Mouse (Mus musculus): ENCODE results near the gene Gtf2a1l. TPM values are rescaled to one million over a fixed set of nuclear protein-coding genes. Genes with fewer than 3 reads are reported as not detected.
A peak's percentile ranks its signal among the peaks of the same experiment; 100 is the strongest.

The Gtf2a1l gene
- polyA plus RNA-seq, 1 experiment from 2014 or later = 0.11 TPM

DNA sequence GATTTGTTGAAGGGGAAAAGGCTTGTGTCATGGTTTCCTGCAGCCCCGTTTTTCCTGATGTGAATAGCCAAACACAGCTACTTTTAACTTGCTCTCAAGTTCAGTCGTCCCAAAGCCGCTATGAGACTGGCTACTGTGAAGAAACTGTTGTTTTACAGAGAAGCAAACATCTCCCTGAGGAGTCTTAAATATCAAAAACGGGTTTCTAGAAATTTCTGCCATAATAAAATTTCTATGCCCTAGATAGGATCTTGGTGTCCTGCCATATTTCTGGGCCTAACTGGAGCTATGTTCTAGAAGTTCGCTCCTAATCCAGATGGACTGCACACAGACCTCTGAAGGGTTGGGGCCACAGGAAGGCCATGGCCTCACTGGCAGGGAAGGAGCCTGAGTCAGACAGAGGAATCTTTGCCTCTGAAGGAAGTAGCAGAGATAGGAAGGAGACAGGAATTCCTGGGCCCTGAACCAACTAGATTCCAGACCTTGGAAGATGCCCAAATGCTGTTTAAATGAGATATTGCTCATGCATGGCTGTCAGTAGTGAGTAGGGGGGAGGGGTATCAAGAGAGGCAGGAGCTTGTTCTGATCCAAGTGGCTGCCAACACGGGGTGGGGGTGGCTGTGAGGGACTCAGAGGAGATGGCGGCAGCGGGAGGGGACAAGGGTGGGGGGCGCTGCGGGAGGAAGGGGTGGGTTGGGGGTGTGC is 39.6 kb upstream of the Gtf2a1l start:
- peak overlapping the region; percentile 97 for H3K27ac ChIP-seq (ENCODE audit: low read length)
- peak overlapping the region; percentile 37 for H3K4me2 ChIP-seq (ENCODE audit: low read depth, low read length)
- peak; percentile 45 for ATAC-seq
- peaks cover 54% of the 10 kb centered on the region for H3K4me1 ChIP-seq (ENCODE audit: control insufficient read depth, insufficient read depth, low read length)
- H3K9me3 ChIP-seq (ENCODE audit: control insufficient read depth, low read length) = no peaks in the 10 kb centered on the region
- H3K36me3 ChIP-seq (ENCODE audit: control insufficient read depth, insufficient read depth, low read length) = no peaks in the 10 kb centered on the region
- 27% methylated on average over 10 of the region's 10 CpGs for WGBS
- peak overlapping the region; percentile 21 for H3K4me3 ChIP-seq (ENCODE audit: low read length)
- no peaks in the 10 kb centered on the region for H3K27me3 ChIP-seq (replicated peaks; ENCODE audit: control insufficient read depth, insufficient read depth, low read length)
- peak overlapping the region; percentile 57; the same call in 1 of the 2 replicates for H3K9ac ChIP-seq (ENCODE audit: low read depth, low read length)

DNA sequence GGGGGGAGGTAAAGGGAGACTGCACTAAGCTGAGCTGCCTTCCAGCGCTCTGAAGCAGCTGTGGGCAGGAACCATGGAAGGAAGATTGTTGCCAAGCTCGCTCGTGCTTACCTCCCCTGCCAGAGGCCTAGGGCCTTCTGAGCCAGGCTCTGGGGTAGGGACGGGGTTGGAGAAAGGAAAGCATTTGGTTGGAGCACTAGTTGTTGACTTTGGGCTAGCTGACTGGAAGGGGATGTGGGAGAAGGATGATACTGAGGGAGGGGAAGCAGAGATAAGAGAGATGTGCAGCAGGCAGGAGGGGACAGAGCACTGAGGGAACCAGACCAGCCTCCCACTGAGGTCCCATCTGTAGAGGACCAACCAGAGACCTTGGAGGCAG is 39.1 kb upstream of the Gtf2a1l start:
- Histone ChIP-seq H3K4me1 (ENCODE audit: control insufficient read depth, insufficient read depth, low read length) (peaks cover 54% of the 10 kb centered on the region), H3K27ac (ENCODE audit: low read length) (peak overlapping the region; percentile 97), H3K9ac (ENCODE audit: low read depth, low read length) (peak overlapping the region; percentile 57), H3K27me3 (replicated peaks; ENCODE audit: control insufficient read depth, insufficient read depth, low read length) (no peaks in the 10 kb centered on the region), H3K4me2 (ENCODE audit: low read depth, low read length) (peak overlapping the region; percentile 37), H3K9me3 (ENCODE audit: control insufficient read depth, low read length) (no peaks in the 10 kb centered on the region), H3K36me3 (ENCODE audit: control insufficient read depth, insufficient read depth, low read length) (no peaks in the 10 kb centered on the region), H3K4me3 (ENCODE audit: low read length) (peak overlapping the region; percentile 21)
- 11% methylated on average over 4 of the region's 4 CpGs for WGBS
- peak; percentile 53 for ATAC-seq

DNA sequence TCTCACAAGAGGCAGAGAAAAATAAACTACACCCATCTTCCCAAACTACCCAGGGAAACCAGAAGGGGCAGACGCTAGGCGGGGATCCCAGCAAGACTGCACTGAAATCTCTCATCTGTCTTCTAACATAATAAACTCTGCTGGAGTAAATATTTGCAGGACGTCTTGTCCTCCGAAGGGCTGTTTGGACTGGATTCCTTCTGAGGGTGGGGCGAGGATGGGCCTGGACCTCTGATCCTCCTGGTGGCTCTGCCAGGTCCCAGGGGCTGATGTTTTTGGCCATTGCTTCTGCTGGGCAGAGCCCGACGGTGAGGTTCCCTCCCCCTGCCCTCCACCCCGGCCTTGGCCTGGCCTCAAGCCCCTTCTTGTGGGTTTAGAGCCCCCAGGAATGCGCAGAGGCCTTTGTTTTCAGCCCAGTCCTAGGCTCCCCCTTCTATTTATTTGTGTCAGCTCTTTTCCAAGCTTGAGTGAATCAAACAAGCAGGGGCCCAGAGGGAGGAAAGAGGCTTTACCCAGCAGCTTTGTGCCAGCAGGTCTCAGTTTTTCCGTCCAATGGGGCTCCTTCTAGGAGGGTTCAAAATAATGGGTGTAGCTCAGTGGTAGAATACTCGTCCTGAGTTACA is 38.4 kb upstream of the Gtf2a1l start:
- Histone ChIP-seq H3K27ac (ENCODE audit: low read length) (peak overlapping the region; percentile 97), H3K4me3 (ENCODE audit: low read length) (peak overlapping the region; percentile 21)

DNA sequence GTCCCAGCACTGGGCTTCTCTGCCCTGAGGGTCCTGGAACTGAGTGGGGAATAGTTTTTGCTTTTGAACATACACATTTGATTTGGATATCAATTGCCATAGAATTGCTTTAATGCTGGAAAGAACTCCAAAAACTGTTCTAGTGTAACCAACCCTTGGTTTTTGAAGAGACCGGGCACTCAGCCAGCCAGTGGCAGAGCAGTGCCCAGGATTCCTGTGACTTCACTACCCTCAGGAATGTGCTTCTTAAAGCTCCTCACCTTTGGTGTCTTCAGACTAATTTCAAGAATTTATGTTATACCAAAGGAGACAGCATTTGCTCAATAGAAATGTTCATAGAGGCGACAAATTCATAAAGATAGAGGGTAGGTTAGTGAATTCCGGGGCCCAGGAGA is 37.9 kb upstream of the Gtf2a1l start:
- Histone ChIP-seq H3K4me1 (ENCODE audit: control insufficient read depth, insufficient read depth, low read length) (peaks cover 51% of the 10 kb centered on the region), H3K4me3 (ENCODE audit: low read length) (no peak overlapping the region), H3K9me3 (ENCODE audit: control insufficient read depth, low read length) (no peaks in the 10 kb centered on the region), H3K27me3 (replicated peaks; ENCODE audit: control insufficient read depth, insufficient read depth, low read length) (no peaks in the 10 kb centered on the region), H3K36me3 (ENCODE audit: control insufficient read depth, insufficient read depth, low read length) (0 out of 2 replicates have a peak, but pooled peaks cover 2% of the 10 kb centered on the region), H3K27ac (ENCODE audit: low read length) (peak overlapping the region; percentile 97), H3K9ac (ENCODE audit: low read depth, low read length) (peak overlapping the region; percentile 61), H3K4me2 (ENCODE audit: low read depth, low read length) (peak overlapping the region; percentile 37)
- no peak for ATAC-seq
- WGBS = 65% methylated on average over 3 of the region's 3 CpGs

More for the DNA sequence above, 38.4 kb upstream of the Gtf2a1l start:
- 11% methylated on average over 11 of the region's 11 CpGs for WGBS
- peak; percentile 63 for ATAC-seq
- H3K9me3 ChIP-seq (ENCODE audit: control insufficient read depth, low read length) = no peaks in the 10 kb centered on the region
- peak overlapping the region; percentile 37 for H3K4me2 ChIP-seq (ENCODE audit: low read depth, low read length)
- peaks cover 54% of the 10 kb centered on the region for H3K4me1 ChIP-seq (ENCODE audit: control insufficient read depth, insufficient read depth, low read length)
- no peaks in the 10 kb centered on the region for H3K27me3 ChIP-seq (replicated peaks; ENCODE audit: control insufficient read depth, insufficient read depth, low read length)
- no peaks in the 10 kb centered on the region for H3K36me3 ChIP-seq (ENCODE audit: control insufficient read depth, insufficient read depth, low read length)
- H3K9ac ChIP-seq (ENCODE audit: low read depth, low read length) = peak overlapping the region; percentile 61

DNA sequence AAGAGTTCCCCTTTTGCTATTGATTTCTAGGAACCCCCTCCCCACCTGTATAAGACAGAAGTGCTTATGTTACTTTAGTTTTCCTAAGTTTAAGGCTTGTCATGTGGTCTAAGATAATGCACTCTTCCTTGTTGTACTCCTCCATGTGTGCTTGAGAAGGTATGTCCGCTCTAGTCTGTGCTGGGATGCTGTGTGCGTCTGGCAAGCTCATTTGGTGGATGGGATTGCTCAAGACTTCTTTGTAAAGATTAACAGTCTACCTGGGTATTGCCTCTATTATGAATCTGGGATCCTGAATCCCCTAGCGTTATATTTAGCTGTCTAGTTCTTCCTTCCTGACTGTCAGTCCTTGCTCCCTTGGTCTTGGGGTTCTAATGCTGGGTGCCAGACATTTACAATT is 35.8 kb upstream of the Gtf2a1l start:
- no peak overlapping the region for H3K9ac ChIP-seq (ENCODE audit: low read depth, low read length)
- no peak overlapping the region for H3K4me3 ChIP-seq (ENCODE audit: low read length)
- 0 out of 2 replicates have a peak, but pooled peaks cover 6% of the 10 kb centered on the region for H3K36me3 ChIP-seq (ENCODE audit: control insufficient read depth, insufficient read depth, low read length)
- no peak overlapping the region for H3K4me2 ChIP-seq (ENCODE audit: low read depth, low read length)
- peaks cover 32% of the 10 kb centered on the region for H3K4me1 ChIP-seq (ENCODE audit: control insufficient read depth, insufficient read depth, low read length)
- no peak for ATAC-seq
- no peaks in the 10 kb centered on the region for H3K27me3 ChIP-seq (replicated peaks; ENCODE audit: control insufficient read depth, insufficient read depth, low read length)
- no peak overlapping the region for H3K27ac ChIP-seq (ENCODE audit: low read length)
- WGBS = 86% methylated on average over 3 of the region's 3 CpGs
- H3K9me3 ChIP-seq (ENCODE audit: control insufficient read depth, low read length) = no peaks in the 10 kb centered on the region

DNA sequence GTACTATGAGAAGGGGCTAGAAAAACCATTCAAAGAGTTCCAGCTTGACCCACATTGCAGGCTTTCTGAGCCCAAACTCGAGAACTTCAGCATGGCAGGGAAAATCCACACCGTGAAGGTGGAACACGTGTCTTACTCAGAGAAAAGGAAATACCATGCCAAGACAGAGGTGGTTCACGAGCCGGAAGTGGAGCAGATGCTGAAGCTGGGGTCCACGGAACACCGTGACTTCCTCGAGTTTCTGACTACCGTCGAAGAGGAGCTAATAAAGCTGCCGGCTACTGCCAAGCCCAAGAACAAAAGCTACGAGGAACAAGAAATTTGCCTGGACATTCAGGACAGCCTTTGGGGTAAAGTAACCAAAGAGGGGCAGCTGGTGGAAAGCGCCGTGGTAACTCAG is 32.4 kb upstream of the Gtf2a1l start:
- Histone ChIP-seq H3K4me2 (ENCODE audit: low read depth, low read length) (no peak overlapping the region), H3K27ac (ENCODE audit: low read length) (no peak overlapping the region), H3K9ac (ENCODE audit: low read depth, low read length) (no peak overlapping the region), H3K27me3 (replicated peaks; ENCODE audit: control insufficient read depth, insufficient read depth, low read length) (no peaks in the 10 kb centered on the region), H3K9me3 (ENCODE audit: control insufficient read depth, low read length) (no peaks in the 10 kb centered on the region), H3K4me1 (ENCODE audit: control insufficient read depth, insufficient read depth, low read length) (peaks cover 5% of the 10 kb centered on the region), H3K36me3 (ENCODE audit: control insufficient read depth, insufficient read depth, low read length) (0 out of 2 replicates have a peak, but pooled peaks cover 6% of the 10 kb centered on the region), H3K4me3 (ENCODE audit: low read length) (no peak overlapping the region)
- WGBS = 87% methylated on average over 14 of the region's 14 CpGs
- ATAC-seq = no peak

DNA sequence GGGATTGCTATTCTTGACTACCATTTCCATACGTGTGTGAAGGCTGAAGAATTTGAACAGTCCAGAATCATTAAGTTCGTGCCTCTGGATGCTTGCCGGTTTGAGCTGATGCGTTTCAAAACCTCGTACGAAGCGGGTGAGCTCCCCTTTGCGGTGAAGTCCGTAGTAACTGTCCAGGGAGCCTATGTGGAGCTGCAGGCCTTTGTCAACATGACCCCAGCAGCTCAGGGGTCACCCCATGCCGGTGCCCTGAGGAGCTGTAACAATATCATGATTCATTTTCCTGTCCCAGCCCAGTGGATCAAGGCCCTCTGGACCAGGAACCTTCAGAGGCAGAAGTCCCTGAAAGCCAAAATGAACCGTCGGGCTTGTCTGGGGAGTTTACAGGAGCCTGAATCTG is 31.9 kb upstream of the Gtf2a1l start:
- ATAC-seq = no peak

DNA sequence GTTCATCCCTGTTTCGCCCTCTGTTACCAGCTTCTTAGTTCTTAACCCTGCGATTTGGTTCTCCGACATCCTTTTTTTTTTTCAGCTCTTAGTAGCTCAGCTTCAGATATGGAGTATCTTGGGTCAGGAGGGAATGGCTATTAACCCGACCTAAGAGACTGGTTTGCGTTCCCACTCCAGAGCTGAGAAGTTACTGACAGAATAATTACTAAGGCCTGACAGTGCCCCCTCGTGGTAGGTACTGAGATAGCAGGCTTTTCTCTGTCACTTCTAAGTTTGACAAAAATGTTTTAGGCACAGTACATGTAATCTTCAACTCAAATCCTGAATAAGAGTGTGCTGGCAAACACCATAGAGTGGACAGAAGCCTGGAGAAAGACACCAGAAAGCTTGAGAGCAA is 27.4 kb upstream of the Gtf2a1l start:
- WGBS = 24% methylated on average over 6 of the region's 6 CpGs
- H3K4me3 ChIP-seq (ENCODE audit: low read length) = no peak overlapping the region
- no peak overlapping the region for H3K27ac ChIP-seq (ENCODE audit: low read length)
- peak; percentile 60; the same call in 1 of the 2 replicates for ATAC-seq
- peaks cover 3% of the 10 kb centered on the region; the same call in 1 of the 2 replicates for H3K36me3 ChIP-seq (ENCODE audit: control insufficient read depth, insufficient read depth, low read length)
- H3K9ac ChIP-seq (ENCODE audit: low read depth, low read length) = no peak overlapping the region
- H3K27me3 ChIP-seq (replicated peaks; ENCODE audit: control insufficient read depth, insufficient read depth, low read length) = no peaks in the 10 kb centered on the region
- H3K4me2 ChIP-seq (ENCODE audit: low read depth, low read length) = no peak overlapping the region
- H3K9me3 ChIP-seq (ENCODE audit: control insufficient read depth, low read length) = no peaks in the 10 kb centered on the region
- no peaks in the 10 kb centered on the region for H3K4me1 ChIP-seq (ENCODE audit: control insufficient read depth, insufficient read depth, low read length)

More for the DNA sequence above, 31.9 kb upstream of the Gtf2a1l start:
- Histone ChIP-seq H3K9me3 (ENCODE audit: control insufficient read depth, low read length) (no peaks in the 10 kb centered on the region), H3K27ac (ENCODE audit: low read length) (no peak overlapping the region), H3K4me2 (ENCODE audit: low read depth, low read length) (no peak overlapping the region), H3K36me3 (ENCODE audit: control insufficient read depth, insufficient read depth, low read length) (0 out of 2 replicates have a peak, but pooled peaks cover 6% of the 10 kb centered on the region), H3K9ac (ENCODE audit: low read depth, low read length) (no peak overlapping the region), H3K27me3 (replicated peaks; ENCODE audit: control insufficient read depth, insufficient read depth, low read length) (no peaks in the 10 kb centered on the region), H3K4me3 (ENCODE audit: low read length) (no peak overlapping the region), H3K4me1 (ENCODE audit: control insufficient read depth, insufficient read depth, low read length) (peaks cover 3% of the 10 kb centered on the region)
- WGBS = 46% methylated on average over 12 of the region's 12 CpGs

DNA sequence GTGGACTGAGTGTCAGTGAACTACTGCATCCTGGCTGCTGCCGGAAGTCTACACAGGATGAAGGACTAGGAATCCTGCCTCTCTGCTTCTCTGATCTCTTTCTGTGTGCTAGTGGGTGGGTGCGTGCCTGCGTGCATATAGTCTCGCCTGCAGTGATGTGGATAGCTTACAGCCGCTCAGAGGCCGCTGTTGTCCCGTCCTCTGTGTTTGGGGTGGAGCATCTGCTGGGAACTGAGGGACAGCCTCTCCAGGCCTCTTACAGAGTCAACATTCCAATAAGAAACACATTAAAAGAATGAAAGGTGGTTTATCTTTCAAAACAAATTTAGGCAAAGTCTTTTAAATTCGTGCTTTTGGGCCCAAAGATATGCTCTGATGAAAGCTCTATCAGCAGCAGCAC is 26.6 kb upstream of the Gtf2a1l start:
- no peak overlapping the region for H3K4me3 ChIP-seq (ENCODE audit: low read length)
- WGBS = 87% methylated on average over 8 of the region's 8 CpGs

More for the DNA sequence above, 26.6 kb upstream of the Gtf2a1l start:
- H3K4me1 ChIP-seq (ENCODE audit: control insufficient read depth, insufficient read depth, low read length) = no peaks in the 10 kb centered on the region
- H3K27ac ChIP-seq (ENCODE audit: low read length) = no peak overlapping the region
- H3K36me3 ChIP-seq (ENCODE audit: control insufficient read depth, insufficient read depth, low read length) = peaks cover 4% of the 10 kb centered on the region; the same call in 1 of the 2 replicates
- no peak overlapping the region for H3K4me2 ChIP-seq (ENCODE audit: low read depth, low read length)
- no peak overlapping the region for H3K9ac ChIP-seq (ENCODE audit: low read depth, low read length)
- H3K9me3 ChIP-seq (ENCODE audit: control insufficient read depth, low read length) = no peaks in the 10 kb centered on the region
- no peak for ATAC-seq
- no peaks in the 10 kb centered on the region for H3K27me3 ChIP-seq (replicated peaks; ENCODE audit: control insufficient read depth, insufficient read depth, low read length)
